Mouse (Mus musculus) liver, embryonic 15.5 days (tissue): ENCODE results near the gene Gm17651. TPM values are rescaled to one million over a fixed set of nuclear protein-coding genes. Genes with fewer than 3 reads are reported as not detected.
A peak's percentile ranks its signal among the peaks of the same experiment; 100 is the strongest.

Source experiments
- ATAC-seq: fragments of 200-750 bp; cut with Nextera tagmentation; 2 replicates; pipeline ENCODE4 v1.8.0; 2017; ENCODE audit warnings: moderate number of reproducible peaks, mild to moderate bottlenecking, moderate library complexity; ENCODE audit not compliant: insufficient read depth
- H3K27ac ChIP-seq: fragments of 300-500 bp; sonication (generic); replicated peaks from 2 replicates; pipeline ENCODE4 v1.5.1; 2015; ENCODE audit warnings: mild to moderate bottlenecking, inconsistent platforms
- H3K27me3 ChIP-seq: fragments of 300-500 bp; sonication (generic); 2 replicates; pipeline ENCODE4 v1.6.1; 2015; ENCODE audit warnings: mild to moderate bottlenecking, inconsistent platforms
- H3K36me3 ChIP-seq: fragments of 300-500 bp; sonication (generic); replicated peaks from 2 replicates; pipeline ENCODE4 v1.6.1; 2015; ENCODE audit warnings: moderate library complexity, mild to moderate bottlenecking, inconsistent platforms
- H3K4me1 ChIP-seq: fragments of 300-500 bp; sonication (generic); replicated peaks from 2 replicates; pipeline ENCODE4 v1.6.1; 2015; ENCODE audit warnings: inconsistent platforms
- H3K4me2 ChIP-seq: fragments of 300-500 bp; sonication (generic); 2 replicates; pipeline ENCODE4 v1.6.1; 2015; ENCODE audit warnings: moderate library complexity, mild to moderate bottlenecking, inconsistent platforms
- H3K4me3 ChIP-seq: fragments of 300-500 bp; sonication (generic); replicated peaks from 2 replicates; pipeline ENCODE4 v1.5.1; 2015; ENCODE audit warnings: mild to moderate bottlenecking, inconsistent platforms
- H3K9ac ChIP-seq: fragments of 300-500 bp; sonication (generic); 2 replicates; pipeline ENCODE4 v1.6.1; 2015; ENCODE audit warnings: moderate library complexity, mild to moderate bottlenecking, inconsistent platforms
- H3K9me3 ChIP-seq: fragments of 300-500 bp; sonication (generic); replicated peaks from 2 replicates; pipeline ENCODE4 v1.6.1; 2016; ENCODE audit warnings: inconsistent platforms
- WGBS: fragments of 180-500 bp; shearing (Covaris S2); methylation state at CpG from one replicate; pipeline ENCODE4 v1.1.7; 2015; ENCODE audit warnings: mixed read lengths; ENCODE audit not compliant: insufficient replicate concordance; 5-methylcytosine and 5-hydroxymethylcytosine counted together
- polyA plus RNA-seq: library from polyadenylated mRNA; unstranded; fragments of >200 nt; fragmentation: Nextera tagmentation; extraction: Ambion mirVana; gene quantifications from 2 replicates; pipeline ENCODE4 v1.2.1, GENCODE M21; 2015

Gene Gm17651
- polyA plus RNA-seq, 1 experiment from 2014 or later = not detected

- H3K36me3 ChIP-seq = no peaks in the 10 kb centered on the region
- no peak for ATAC-seq
- no peak overlapping the region for H3K4me3 ChIP-seq
- H3K9ac ChIP-seq = no peak overlapping the region
- H3K27ac ChIP-seq = no peak overlapping the region
- no peak overlapping the region for H3K4me2 ChIP-seq
- no peaks in the 10 kb centered on the region for H3K9me3 ChIP-seq
- whole genome bisulfite sequencing = 55% methylated on average over 6 of the region's 6 CpGs
- no peaks in the 10 kb centered on the region for H3K4me1 ChIP-seq
- H3K27me3 ChIP-seq = no peaks in the 10 kb centered on the region
Measured at GRCm38 (mm10) chr3:97693806-97694205, 19.3 kb upstream of the Gm17651 start.

DNA sequence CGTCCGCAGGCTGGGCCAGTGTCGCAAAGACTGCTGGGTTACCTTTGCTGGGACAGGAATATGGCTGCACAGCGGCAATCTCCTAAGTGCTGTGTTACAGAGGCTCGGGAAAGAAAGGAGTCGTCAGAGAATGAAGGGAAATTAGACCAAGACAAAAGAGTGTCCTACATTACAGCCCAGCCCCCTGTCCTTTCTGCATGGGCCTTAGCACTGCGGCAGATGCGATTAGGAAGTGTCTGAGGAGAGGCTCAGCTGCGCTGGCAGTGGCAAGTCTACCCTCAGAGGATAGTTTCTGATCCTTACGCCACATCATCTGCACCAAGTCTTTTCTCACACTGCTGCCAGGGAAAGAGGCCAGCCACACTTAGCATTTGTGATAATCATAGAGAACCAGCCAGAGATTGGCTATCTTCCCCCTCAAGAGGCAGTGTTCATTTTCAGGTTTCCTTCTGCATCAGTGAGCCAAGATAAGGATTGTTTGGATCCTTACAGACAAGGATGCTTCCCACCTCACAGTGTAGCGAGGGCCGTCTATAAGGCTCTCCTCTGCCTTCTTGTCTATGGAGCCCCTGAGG lies 17.0 kb upstream of the Gm17651 start:
- H3K4me3 ChIP-seq = no peak overlapping the region
- no peak overlapping the region for H3K9ac ChIP-seq
- ATAC-seq = no peak
- no peaks in the 10 kb centered on the region for H3K36me3 ChIP-seq
- 63% methylated on average over 12 of the region's 12 CpGs for WGBS
- H3K27me3 ChIP-seq = no peaks in the 10 kb centered on the region
- H3K27ac ChIP-seq = no peak overlapping the region
- H3K4me1 ChIP-seq = no peaks in the 10 kb centered on the region
- H3K4me2 ChIP-seq = no peak overlapping the region
- no peaks in the 10 kb centered on the region for H3K9me3 ChIP-seq

DNA sequence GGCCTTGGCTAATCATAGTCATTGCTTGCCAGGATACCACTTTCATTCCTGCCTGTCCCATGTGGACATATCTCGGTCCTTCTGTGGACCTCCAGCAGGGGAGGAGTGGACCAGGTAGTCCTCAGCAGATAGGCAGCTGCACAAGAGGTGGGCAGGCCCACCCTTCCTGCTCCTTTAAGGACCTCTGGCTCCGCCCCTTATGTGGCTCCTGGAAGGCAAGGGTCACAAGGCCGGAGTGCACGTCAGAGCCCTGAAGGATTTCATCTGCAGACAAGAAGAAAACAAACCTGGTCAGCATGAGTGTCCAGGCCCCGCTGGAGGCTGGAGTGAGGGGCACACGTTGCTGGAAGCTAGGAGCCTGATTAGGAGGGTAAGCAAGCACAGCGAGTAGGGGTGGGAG lies 16.1 kb upstream of the Gm17651 start:
- Histone ChIP-seq H3K4me2 (no peak overlapping the region), H3K36me3 (no peaks in the 10 kb centered on the region), H3K9me3 (no peaks in the 10 kb centered on the region), H3K4me1 (no peaks in the 10 kb centered on the region), H3K9ac (no peak overlapping the region), H3K4me3 (no peak overlapping the region), H3K27me3 (no peaks in the 10 kb centered on the region), H3K27ac (no peak overlapping the region)
- WGBS = 56% methylated on average over 7 of the region's 7 CpGs
- ATAC-seq = no peak

GRCm38 (mm10) chr3:97689289-97689688 lies 14.8 kb upstream of the Gm17651 start:
- H3K9me3 ChIP-seq = no peaks in the 10 kb centered on the region
- H3K27ac ChIP-seq = no peak overlapping the region
- H3K9ac ChIP-seq = no peak overlapping the region
- 37% methylated on average over 2 of the region's 2 CpGs for WGBS
- no peak overlapping the region for H3K4me2 ChIP-seq
- no peak for ATAC-seq
- no peaks in the 10 kb centered on the region for H3K4me1 ChIP-seq
- H3K36me3 ChIP-seq = no peaks in the 10 kb centered on the region
- peaks cover 7% of the 10 kb centered on the region for H3K27me3 ChIP-seq
- no peak overlapping the region for H3K4me3 ChIP-seq

DNA sequence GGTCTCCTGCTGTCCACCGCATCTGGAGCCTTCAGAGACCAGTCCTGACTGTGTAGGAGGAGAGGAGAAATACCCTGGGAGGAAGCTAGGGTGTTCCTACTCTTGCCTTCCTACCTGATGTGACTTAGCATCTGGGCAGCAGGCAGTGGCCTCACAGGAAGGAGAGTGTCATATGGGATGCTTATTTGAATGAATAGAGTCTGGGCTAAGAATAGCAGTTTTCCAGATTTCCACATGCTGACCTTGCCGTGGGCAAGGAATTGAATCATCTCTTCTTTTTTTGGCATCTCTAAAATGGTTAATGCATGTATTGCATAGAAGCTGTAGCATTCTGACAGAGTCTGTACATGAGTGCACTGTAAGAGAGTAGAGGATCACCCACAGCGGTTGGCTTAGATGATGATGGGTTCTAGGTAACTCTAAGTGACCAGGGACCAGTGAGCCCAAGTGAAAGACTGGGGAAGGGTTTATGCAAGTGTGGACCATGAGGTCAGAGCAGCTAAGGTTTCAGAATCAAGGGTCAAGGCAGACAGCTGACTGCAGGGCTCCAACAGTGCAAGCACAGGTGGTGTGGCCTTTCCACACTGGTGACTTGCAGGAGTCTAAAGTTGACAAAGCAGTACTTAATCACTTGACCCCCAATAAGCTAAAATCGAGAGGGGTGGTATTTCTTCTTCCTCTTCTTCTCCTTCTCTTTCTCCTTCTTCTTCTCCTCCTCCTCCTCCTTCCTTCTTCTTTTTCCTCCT lies 12.1 kb upstream of the Gm17651 start:
- Histone ChIP-seq H3K9me3 (no peaks in the 10 kb centered on the region), H3K4me2 (no peak overlapping the region), H3K36me3 (no peaks in the 10 kb centered on the region), H3K9ac (no peak overlapping the region), H3K4me3 (no peak overlapping the region), H3K4me1 (peaks cover 10% of the 10 kb centered on the region), H3K27me3 (peaks cover 33% of the 10 kb centered on the region), H3K27ac (no peak overlapping the region)
- ATAC-seq = no peak
- 59% methylated on average over 4 of the region's 4 CpGs for WGBS

DNA sequence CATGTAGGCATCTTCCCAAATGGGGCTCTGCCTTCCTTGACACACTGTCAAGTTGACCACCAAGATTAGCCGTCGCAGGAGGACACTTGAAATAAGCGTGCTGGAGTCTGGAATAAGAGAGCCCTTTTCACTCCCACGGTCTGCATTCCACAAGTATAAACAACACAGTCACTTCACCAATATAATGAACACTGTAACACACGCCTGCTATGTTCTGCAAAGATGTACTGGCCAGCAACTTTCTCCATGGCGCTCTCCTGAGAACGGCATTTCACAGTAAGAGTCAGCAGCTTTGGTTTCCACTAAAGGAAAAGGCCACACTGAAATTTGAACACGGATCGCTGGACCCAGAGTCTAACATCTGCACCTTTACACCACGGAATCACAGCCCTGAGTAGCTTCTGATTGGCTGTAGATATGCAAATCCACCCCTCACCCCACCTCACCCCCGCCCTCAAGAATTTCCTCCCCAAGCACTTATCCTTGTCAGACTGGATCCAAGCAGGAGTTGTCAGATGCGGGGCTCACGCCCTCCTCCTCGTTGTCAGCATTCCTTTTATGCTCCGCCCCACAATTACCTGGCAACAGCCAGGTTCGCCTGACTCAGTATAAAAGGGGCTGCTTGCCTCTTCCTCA lies 9.2 kb upstream of the Gm17651 start:
- WGBS = 26% methylated on average over 16 of the region's 16 CpGs
- Histone ChIP-seq H3K9me3 (no peaks in the 10 kb centered on the region), H3K36me3 (no peaks in the 10 kb centered on the region), H3K27me3 (peaks cover 40% of the 10 kb centered on the region), H3K9ac (no peak overlapping the region), H3K4me3 (no peak overlapping the region), H3K27ac (no peak overlapping the region), H3K4me1 (peaks cover 21% of the 10 kb centered on the region), H3K4me2 (no peak overlapping the region)
- no peak for ATAC-seq

DNA sequence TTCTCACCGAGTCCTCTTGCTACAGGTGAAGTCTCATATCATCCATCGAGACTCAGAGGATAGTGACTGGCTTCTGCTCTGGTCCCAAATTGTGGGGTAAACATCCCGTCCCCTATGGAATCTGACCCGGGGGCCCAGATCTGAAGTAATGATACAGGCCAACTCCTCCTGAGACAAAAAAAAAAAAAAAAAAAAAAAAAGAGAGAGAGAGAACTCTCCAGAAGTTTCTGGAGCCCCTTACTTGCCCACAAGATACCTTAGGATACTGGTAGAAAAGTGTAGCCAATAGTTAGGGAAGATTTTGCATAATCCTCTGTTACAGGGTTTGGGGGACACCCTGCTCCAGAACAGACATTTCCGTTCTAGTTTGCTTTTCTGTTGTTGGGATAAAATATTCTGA lies 8.1 kb upstream of the Gm17651 start:
- Histone ChIP-seq H3K27me3 (peaks cover 40% of the 10 kb centered on the region), H3K27ac (no peak overlapping the region), H3K9me3 (no peaks in the 10 kb centered on the region), H3K4me3 (peak overlapping the region; percentile 50; the same call in 1 of the 2 replicates), H3K4me2 (peak overlapping the region; percentile 78), H3K36me3 (no peaks in the 10 kb centered on the region), H3K9ac (no peak overlapping the region), H3K4me1 (peaks cover 21% of the 10 kb centered on the region)
- 24% methylated on average over 5 of the region's 5 CpGs for WGBS
- no peak for ATAC-seq

- peak overlapping the region; percentile 23; the same call in 1 of the 2 replicates for H3K9ac ChIP-seq
- no peak for ATAC-seq
- no peaks in the 10 kb centered on the region for H3K36me3 ChIP-seq
- no peaks in the 10 kb centered on the region for H3K9me3 ChIP-seq
- peak overlapping the region; percentile 78 for H3K4me2 ChIP-seq
- H3K27me3 ChIP-seq = peaks cover 40% of the 10 kb centered on the region
- H3K27ac ChIP-seq = no peak overlapping the region
- peak overlapping the region; percentile 50 for H3K4me3 ChIP-seq
- peaks cover 21% of the 10 kb centered on the region for H3K4me1 ChIP-seq
- 2% methylated on average over 11 of the region's 11 CpGs for WGBS
Measured at GRCm38 (mm10) chr3:97682159-97682502, 7.6 kb upstream of the Gm17651 start.

GRCm38 (mm10) chr3:97681321-97682158 lies 7.0 kb upstream of the Gm17651 start:
- Histone ChIP-seq H3K4me1 (peaks cover 21% of the 10 kb centered on the region), H3K36me3 (no peaks in the 10 kb centered on the region), H3K9me3 (no peaks in the 10 kb centered on the region), H3K27ac (no peak overlapping the region), H3K4me3 (peak overlapping the region; percentile 50), H3K9ac (peak overlapping the region; percentile 23), H3K4me2 (peak overlapping the region; percentile 78), H3K27me3 (peaks cover 40% of the 10 kb centered on the region)
- WGBS = under 1% methylated on average over 33 of the region's 33 CpGs
- ATAC-seq = peak; percentile 30

DNA sequence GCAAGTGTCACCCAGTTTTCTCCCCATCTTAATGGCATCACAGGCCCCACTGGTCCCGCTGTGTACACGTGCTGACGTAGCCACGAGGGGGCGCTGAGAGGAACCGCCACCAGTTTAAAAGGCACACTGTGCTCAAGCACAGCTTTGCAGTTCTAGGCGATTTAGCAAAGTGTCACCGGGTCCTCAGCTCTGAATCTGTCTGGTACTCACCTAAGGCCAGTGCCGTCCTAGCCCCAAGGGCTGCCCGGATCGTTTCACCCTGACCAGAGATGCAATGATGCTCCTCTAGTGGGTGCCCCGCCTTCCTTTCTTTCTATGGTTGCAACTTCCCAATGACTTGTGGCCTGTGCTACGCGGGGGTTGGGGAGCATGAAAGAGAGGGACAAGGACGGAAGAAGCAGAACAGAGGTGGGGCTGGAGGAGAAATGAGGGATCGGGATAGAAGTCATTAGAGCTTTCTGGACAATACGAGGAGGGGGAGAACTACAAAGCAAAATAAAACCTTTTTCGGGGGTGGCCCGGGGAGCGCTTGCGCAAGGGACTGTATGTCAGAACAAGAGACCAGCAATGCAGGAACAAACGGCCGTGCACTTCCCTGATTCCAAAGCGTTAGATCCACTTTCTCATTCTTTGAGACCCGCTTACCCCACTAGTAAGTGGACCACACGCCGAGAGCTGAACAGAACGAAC lies 6.3 kb upstream of the Gm17651 start:
- WGBS = 2% methylated on average over 28 of the region's 28 CpGs
- peaks cover 21% of the 10 kb centered on the region for H3K4me1 ChIP-seq
- peaks cover 40% of the 10 kb centered on the region for H3K27me3 ChIP-seq

More for the DNA sequence above, 6.3 kb upstream of the Gm17651 start:
- no peaks in the 10 kb centered on the region for H3K9me3 ChIP-seq
- H3K4me3 ChIP-seq = peak overlapping the region; percentile 50
- H3K9ac ChIP-seq = peak overlapping the region; percentile 23; the same call in 1 of the 2 replicates
- peak; percentile 62; the same call in 1 of the 2 replicates for ATAC-seq
- no peaks in the 10 kb centered on the region for H3K36me3 ChIP-seq
- H3K4me2 ChIP-seq = peak overlapping the region; percentile 78
- H3K27ac ChIP-seq = no peak overlapping the region
